Mouse (Mus musculus) midbrain, embryonic 14.5 days (tissue): ENCODE data around the gene D130043K22Rik. TPM values are rescaled to one million over a fixed set of nuclear protein-coding genes. Genes with fewer than 3 reads are reported as not detected.

Experiments used
- ATAC-seq: fragments of 200-750 bp; cut with Nextera tagmentation; 2 replicates; pipeline ENCODE4 v1.8.0; 2017; ENCODE audit warnings: moderate number of reproducible peaks, moderate library complexity; ENCODE audit not compliant: low FRiP score, low TSS enrichment
- DNase-seq: peaks from one replicate; pipeline ENCODE4 v3.0.0-alpha.2; 2015
- H3K27ac ChIP-seq: fragments of 300-500 bp; sonication (generic); replicated peaks from 2 replicates; pipeline ENCODE4 v1.5.1; 2014; ENCODE audit warnings: mild to moderate bottlenecking, low read depth, low read length, moderate library complexity
- H3K27me3 ChIP-seq: fragments of 300-500 bp; sonication (generic); 2 replicates; pipeline ENCODE4 v1.6.1; 2014; ENCODE audit warnings: low read length, control low read depth, mixed read lengths; ENCODE audit not compliant: control insufficient read depth, insufficient read depth
- H3K36me3 ChIP-seq: fragments of 300-500 bp; sonication (generic); 2 replicates; pipeline ENCODE4 v1.6.1; 2014; ENCODE audit warnings: low read length, control low read depth; ENCODE audit not compliant: control insufficient read depth, insufficient read depth
- H3K4me1 ChIP-seq: fragments of 300-500 bp; sonication (generic); 2 replicates; pipeline ENCODE4 v1.6.1; 2014; ENCODE audit warnings: mild to moderate bottlenecking, antibody characterized with exemption, low read length, control low read depth; ENCODE audit not compliant: control insufficient read depth, insufficient read depth
- H3K4me2 ChIP-seq: fragments of 300-500 bp; sonication (generic); 2 replicates; pipeline ENCODE4 v1.6.1; 2014; ENCODE audit warnings: mild to moderate bottlenecking, low read length, moderate library complexity
- H3K4me3 ChIP-seq: fragments of 300-500 bp; sonication (generic); replicated peaks from 2 replicates; pipeline ENCODE4 v1.5.1; 2014; ENCODE audit warnings: low read depth, low read length
- H3K9ac ChIP-seq: fragments of 300-500 bp; sonication (generic); replicated peaks from 2 replicates; pipeline ENCODE4 v1.6.1; 2014; ENCODE audit warnings: mild to moderate bottlenecking, low read length, moderate library complexity
- H3K9me3 ChIP-seq: fragments of 300-500 bp; sonication (generic); 2 replicates; pipeline ENCODE4 v1.6.1; 2016; ENCODE audit warnings: low read length, control low read depth, mixed read lengths; ENCODE audit not compliant: control insufficient read depth
- WGBS: fragments of 180-500 bp; shearing (Covaris S2); extraction: QIAGEN DNeasy Blood & Tissue Kit; methylation state at CpG from one replicate; pipeline ENCODE4 v1.1.7; 2014; 5-methylcytosine and 5-hydroxymethylcytosine counted together
- polyA plus RNA-seq: library from polyadenylated mRNA; unstranded; fragments of >200 nt; fragmentation: Nextera tagmentation; extraction: Ambion mirVana; gene quantifications from 2 replicates; pipeline ENCODE4 v1.2.1, GENCODE M21; 2014

The D130043K22Rik gene
- polyA plus RNA-seq, 1 experiment from 2014 or later: 4.2 TPM

- Histone ChIP-seq H3K9ac (no peak overlapping the region), H3K27me3 (no peaks in the 10 kb centered on the region), H3K4me3 (no peak overlapping the region), H3K36me3 (peaks cover 39% of the 10 kb centered on the region), H3K4me2 (no peak overlapping the region), H3K27ac (no peak overlapping the region), H3K4me1 (no peaks in the 10 kb centered on the region), H3K9me3 (no peaks in the 10 kb centered on the region)
- 90% methylated on average over 6 of the region's 6 CpGs for WGBS
- DNase-seq (no peak), ATAC-seq (no peak)
These were observed 76.3 kb downstream of the D130043K22Rik start for GRCm38 (mm10) chr13:24921281-24921680.

- Histone ChIP-seq H3K27me3 (no peaks in the 10 kb centered on the region), H3K4me3 (no peak overlapping the region), H3K27ac (no peak overlapping the region), H3K36me3 (peaks cover 28% of the 10 kb centered on the region), H3K9ac (no peak overlapping the region), H3K4me1 (no peaks in the 10 kb centered on the region), H3K4me2 (no peak overlapping the region), H3K9me3 (no peaks in the 10 kb centered on the region)
- WGBS: 94% methylated on average over 5 of the region's 5 CpGs
- ATAC-seq (no peak), DNase-seq (no peak)
These were observed 79.1 kb downstream of the D130043K22Rik start for GRCm38 (mm10) chr13:24923991-24924390.

- Histone ChIP-seq H3K27me3 (no peaks in the 10 kb centered on the region), H3K36me3 (0 out of 2 replicates have a peak, but pooled peaks cover 3% of the 10 kb centered on the region), H3K4me2 (no peak overlapping the region), H3K4me1 (no peaks in the 10 kb centered on the region), H3K4me3 (no peak overlapping the region), H3K9ac (no peak overlapping the region), H3K27ac (no peak overlapping the region), H3K9me3 (no peaks in the 10 kb centered on the region)
- ATAC-seq (no peak), DNase-seq (no peak)
These were observed 85.7 kb downstream of the D130043K22Rik start for GRCm38 (mm10) chr13:24930591-24930990.

DNA sequence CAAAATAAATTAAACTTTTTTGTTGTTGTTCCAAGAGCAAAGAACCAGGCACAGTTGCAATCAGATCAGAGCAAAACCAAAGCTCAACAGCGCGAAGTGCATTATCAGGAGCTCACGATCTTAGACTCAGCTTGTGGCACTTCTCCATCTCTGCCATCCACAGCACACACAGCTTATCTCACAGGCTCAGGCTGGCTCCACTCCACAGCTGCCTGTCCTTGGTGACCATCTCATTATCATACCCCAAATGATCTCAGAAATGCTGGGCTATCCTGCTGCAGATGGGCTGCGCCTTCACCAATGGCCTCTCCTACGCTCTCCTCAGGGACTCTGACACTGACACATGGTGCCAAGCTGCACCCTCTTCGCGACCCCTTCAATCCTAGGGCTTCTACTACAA is 88.3 kb downstream of the D130043K22Rik start:
- WGBS: 91% methylated on average over 7 of the region's 7 CpGs
- peaks cover 13% of the 10 kb centered on the region; the same call in 1 of the 2 replicates for H3K4me1 ChIP-seq

GRCm38 (mm10) chr13:24936772-24937107 is 91.8 kb downstream of the D130043K22Rik start:
- DNase-seq (no peak), ATAC-seq (no peak)
- Histone ChIP-seq H3K4me2 (peak overlapping the region; percentile 71), H3K9me3 (no peaks in the 10 kb centered on the region), H3K9ac (peak overlapping the region; percentile 92), H3K4me1 (peaks cover 18% of the 10 kb centered on the region; the same call in 1 of the 2 replicates), H3K27ac (peak overlapping the region; percentile 86; the same call in 1 of the 2 replicates), H3K36me3 (no peaks in the 10 kb centered on the region), H3K27me3 (no peaks in the 10 kb centered on the region), H3K4me3 (peak overlapping the region; percentile 88)
- WGBS: 54% methylated on average over 5 of the region's 5 CpGs

More for the DNA sequence above, 88.3 kb downstream of the D130043K22Rik start:
- ATAC-seq (no peak), DNase-seq (no peak)
- no peaks in the 10 kb centered on the region for H3K36me3 ChIP-seq
- no peak overlapping the region for H3K9ac ChIP-seq
- H3K27ac ChIP-seq: no peak overlapping the region
- no peak overlapping the region for H3K4me2 ChIP-seq
- no peaks in the 10 kb centered on the region for H3K9me3 ChIP-seq
- no peaks in the 10 kb centered on the region for H3K27me3 ChIP-seq
- no peak overlapping the region for H3K4me3 ChIP-seq

- H3K9ac ChIP-seq: peak within 1 kb of the TSS; percentile 92
These were observed 92.3 kb downstream of the D130043K22Rik start, which contains the start of gene Aldh5a1 for GRCm38 (mm10) chr13:24937108-24937838. Aldh5a1 (minus strand) TSS chr13:24937661.

DNA sequence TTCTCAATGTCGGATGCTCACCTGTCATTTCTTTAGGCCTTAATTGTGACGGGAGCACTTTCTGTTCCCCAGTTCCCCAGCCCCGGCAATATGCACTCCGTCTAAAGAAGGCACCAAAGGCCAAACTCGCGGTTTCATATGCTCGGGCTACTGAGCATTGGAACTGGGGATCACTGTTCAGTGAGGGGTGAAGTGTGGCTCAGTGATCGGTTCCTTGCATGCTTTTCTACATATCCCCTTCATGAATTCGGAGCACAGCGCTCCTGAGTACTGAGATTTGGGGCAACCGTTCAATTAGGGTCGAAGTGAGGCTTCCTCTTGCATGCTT is 92.9 kb downstream of the D130043K22Rik start:
- DNase-seq (no peak), ATAC-seq (peak; percentile 47; the same call in 1 of the 2 replicates)
- H3K27ac ChIP-seq: peak overlapping the region; percentile 86
- peaks cover 18% of the 10 kb centered on the region; the same call in 1 of the 2 replicates for H3K4me1 ChIP-seq
- H3K27me3 ChIP-seq: no peaks in the 10 kb centered on the region
- peak overlapping the region; percentile 92 for H3K9ac ChIP-seq
- no peaks in the 10 kb centered on the region for H3K36me3 ChIP-seq
- H3K4me2 ChIP-seq: peak overlapping the region; percentile 71
- 19% methylated on average over 12 of the region's 12 CpGs for WGBS
- no peaks in the 10 kb centered on the region for H3K9me3 ChIP-seq
- H3K4me3 ChIP-seq: peak overlapping the region; percentile 88

More at GRCm38 (mm10) chr13:24937108-24937838, 92.3 kb downstream of the D130043K22Rik start, which contains the start of gene Aldh5a1:
- Histone ChIP-seq H3K4me3 (peak within 1 kb of the TSS; percentile 88), H3K9me3 (no peaks in the 10 kb centered on the region), H3K27ac (peak within 1 kb of the TSS; percentile 86), H3K4me2 (peak within 1 kb of the TSS; percentile 71), H3K4me1 (peaks cover 18% of the 10 kb centered on the region; the same call in 1 of the 2 replicates), H3K36me3 (no peaks in the 10 kb centered on the region), H3K27me3 (no peaks in the 10 kb centered on the region)
- ATAC-seq: peak; percentile 83
- under 1% methylated on average over 75 of the region's 75 CpGs for WGBS
- DNase-seq: peak; percentile 92

GRCm38 (mm10) chr13:24938683-24939082 is 93.7 kb downstream of the D130043K22Rik start:
- ATAC-seq (no peak), DNase-seq (peak; percentile 83)
- Histone ChIP-seq H3K27me3 (no peaks in the 10 kb centered on the region), H3K4me2 (no peak overlapping the region), H3K27ac (no peak overlapping the region), H3K9me3 (no peaks in the 10 kb centered on the region), H3K4me3 (no peak overlapping the region), H3K4me1 (peaks cover 18% of the 10 kb centered on the region; the same call in 1 of the 2 replicates), H3K9ac (no peak overlapping the region), H3K36me3 (no peaks in the 10 kb centered on the region)
- WGBS: 34% methylated on average over 9 of the region's 9 CpGs

- ATAC-seq (no peak), DNase-seq (no peak)
- Histone ChIP-seq H3K27me3 (no peaks in the 10 kb centered on the region), H3K4me1 (peaks cover 18% of the 10 kb centered on the region; the same call in 1 of the 2 replicates), H3K36me3 (no peaks in the 10 kb centered on the region), H3K9me3 (no peaks in the 10 kb centered on the region), H3K27ac (no peak overlapping the region), H3K9ac (no peak overlapping the region), H3K4me3 (no peak overlapping the region), H3K4me2 (no peak overlapping the region)
- WGBS: 89% methylated on average over 9 of the region's 9 CpGs
These were observed 94.5 kb downstream of the D130043K22Rik start for GRCm38 (mm10) chr13:24939472-24939871.
